In the genomic region with DNA sequence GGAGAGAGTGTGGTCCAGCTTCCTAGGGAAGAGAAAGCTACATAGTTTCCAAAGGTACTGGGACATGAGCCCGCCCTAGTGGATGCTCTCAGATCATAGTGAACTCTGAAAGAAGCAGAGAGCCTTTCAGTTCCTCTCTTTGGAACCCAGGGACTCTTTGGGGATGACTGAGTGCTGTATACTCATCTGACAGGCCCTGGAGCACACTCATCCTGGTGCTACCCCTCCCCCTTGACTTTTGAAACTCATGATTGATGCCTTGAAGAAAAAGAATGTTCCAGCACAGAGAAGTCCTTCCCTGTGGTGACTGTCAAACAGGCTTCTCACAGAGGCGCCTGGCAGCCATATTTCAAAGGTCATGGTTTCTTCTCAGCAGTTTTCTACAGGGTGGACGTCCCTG, we compare ENCODE assay signal across 14 mouse cellular contexts.
"Had no signal": no experiment of that assay in that cellular context is flagged by ENCODE, and none has a peak within 500 bp of the region (broad histone marks: within the 10 kb centered on the region; RNA-seq: fewer than 3 reads in every experiment).

No protein-coding gene starts in this region.

- H3K27me3 ChIP-seq: megakaryocyte, embryonic 14.5 days; midbrain, embryonic 13.5 days; midbrain, embryonic 15.5 days; neural tube, embryonic 12.5 days; stomach, embryonic 15.5 days had no signal

- ATAC-seq: midbrain, embryonic 13.5 days; midbrain, embryonic 15.5 days had no signal

- H3K27ac ChIP-seq: midbrain, embryonic 13.5 days; midbrain, embryonic 15.5 days; neural tube, embryonic 12.5 days; stomach, embryonic 15.5 days; stomach, postnatal 0 days had no signal

- H3K4me1 ChIP-seq: megakaryocyte, embryonic 14.5 days; midbrain, embryonic 13.5 days; midbrain, embryonic 15.5 days; neural tube, embryonic 12.5 days; stomach, embryonic 15.5 days had no signal

- DNase-seq: lung, embryonic 14.5 days; lung, postnatal 10 days; lung, postnatal 4 days; right cerebral cortex, postnatal 14 days; thymus, adult 2 months; thymus, postnatal 25 days; thymus, postnatal 4 days had no signal

- H3K36me3 ChIP-seq: midbrain, embryonic 13.5 days; midbrain, embryonic 15.5 days; neural tube, embryonic 12.5 days; stomach, embryonic 15.5 days had no signal

- H3K9ac ChIP-seq: lung, embryonic 14.5 days; midbrain, embryonic 13.5 days; midbrain, embryonic 15.5 days; neural tube, embryonic 12.5 days; stomach, embryonic 15.5 days had no signal

- H3K4me3 ChIP-seq: megakaryocyte, embryonic 14.5 days; midbrain, embryonic 13.5 days; midbrain, embryonic 15.5 days; neural tube, embryonic 12.5 days; stomach, embryonic 15.5 days had no signal

- H3K9me3 ChIP-seq: midbrain, embryonic 13.5 days; midbrain, embryonic 15.5 days; neural tube, embryonic 12.5 days; stomach, embryonic 15.5 days had no signal

- H3K4me2 ChIP-seq: lung, embryonic 14.5 days; midbrain, embryonic 11.5 days; midbrain, embryonic 13.5 days; midbrain, embryonic 15.5 days; neural tube, embryonic 12.5 days; stomach, embryonic 15.5 days had no signal
